Mouse (Mus musculus): ENCODE measurements around the gene Sqstm1. TPM values are rescaled to one million over a fixed set of nuclear protein-coding genes. Genes with fewer than 3 reads are reported as not detected.

Sqstm1 gene
- polyA plus RNA-seq, 1 experiment from 2014 or later = 135 TPM

DNA sequence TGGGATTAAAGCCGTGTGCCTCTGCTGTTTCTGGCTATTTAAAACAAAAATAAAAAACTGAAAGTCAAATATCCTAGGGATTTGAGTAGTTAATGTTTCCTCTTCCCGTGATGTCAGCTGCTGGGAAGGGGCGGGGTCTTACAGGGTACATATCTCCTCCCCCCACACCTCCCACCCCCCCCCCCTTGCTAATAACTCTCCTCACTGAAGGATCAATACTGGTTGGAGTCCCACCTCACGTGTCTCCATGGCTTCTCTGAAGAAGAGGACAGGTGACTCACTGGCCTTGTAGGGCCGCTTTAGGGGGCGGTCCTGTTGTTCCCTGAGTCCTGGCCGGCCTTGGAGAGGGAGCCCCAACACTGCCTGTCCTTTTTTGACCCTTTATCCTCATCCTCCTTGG is 21.9 kb downstream of the Sqstm1 start:
- Histone ChIP-seq H3K4me2 (ENCODE audit: low read depth, low read length) (no peak overlapping the region), H3K9ac (replicated peaks; ENCODE audit: low read length) (no peak overlapping the region), H3K4me3 (ENCODE audit: low read depth, low read length) (no peak overlapping the region), H3K9me3 (replicated peaks; ENCODE audit: control insufficient read depth, low read length) (no peaks in the 10 kb centered on the region), H3K36me3 (replicated peaks; ENCODE audit: control insufficient read depth, insufficient read depth, low read depth, low read length) (no peaks in the 10 kb centered on the region), H3K27me3 (ENCODE audit: control insufficient read depth, insufficient read depth, low read length) (no peaks in the 10 kb centered on the region), H3K27ac (replicated peaks; ENCODE audit: low read depth, low read length) (no peak overlapping the region), H3K4me1 (ENCODE audit: control insufficient read depth, insufficient read depth, low read length) (no peaks in the 10 kb centered on the region)
- no peak for DNase-seq (ENCODE audit: low spot score)
- no peak for ATAC-seq (replicated peaks; ENCODE audit: insufficient number of reproducible peaks, low FRiP score, low TSS enrichment, low read depth)
- 81% methylated on average over 7 of the region's 7 CpGs for WGBS

DNA sequence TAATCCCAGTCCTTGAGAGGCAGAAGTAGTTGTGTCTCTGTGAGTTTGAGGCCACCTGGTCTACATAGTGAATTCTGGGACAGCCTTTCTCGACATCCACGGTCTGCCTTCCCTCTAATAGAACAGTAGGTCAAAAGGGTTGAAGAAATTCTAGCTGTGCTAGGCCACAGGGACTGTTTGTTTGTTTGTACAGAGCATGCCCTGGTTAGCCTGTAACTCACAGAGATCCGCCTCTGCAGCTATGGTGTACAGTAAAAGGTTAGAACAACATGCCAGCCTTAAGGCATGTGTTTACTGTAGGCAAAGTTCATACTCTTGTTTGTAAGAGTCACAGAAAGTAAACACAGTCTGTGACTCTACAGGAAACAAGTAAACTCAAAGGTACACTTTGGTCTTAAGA is 25.8 kb downstream of the Sqstm1 start:
- H3K27ac ChIP-seq (replicated peaks; ENCODE audit: low read depth, low read length) = no peak overlapping the region
- H3K36me3 ChIP-seq (replicated peaks; ENCODE audit: control insufficient read depth, insufficient read depth, low read depth, low read length) = no peaks in the 10 kb centered on the region
- H3K9ac ChIP-seq (replicated peaks; ENCODE audit: low read length) = no peak overlapping the region
- H3K27me3 ChIP-seq (ENCODE audit: control insufficient read depth, insufficient read depth, low read length) = no peaks in the 10 kb centered on the region
- no peak for ATAC-seq (replicated peaks; ENCODE audit: insufficient number of reproducible peaks, low FRiP score, low TSS enrichment, low read depth)
- no peak overlapping the region for H3K4me3 ChIP-seq (ENCODE audit: low read depth, low read length)
- no peaks in the 10 kb centered on the region for H3K9me3 ChIP-seq (replicated peaks; ENCODE audit: control insufficient read depth, low read length)
- H3K4me1 ChIP-seq (ENCODE audit: control insufficient read depth, insufficient read depth, low read length) = no peaks in the 10 kb centered on the region
- 74% methylated on average over 3 of the region's 3 CpGs for WGBS
- H3K4me2 ChIP-seq (ENCODE audit: low read depth, low read length) = no peak overlapping the region
- DNase-seq (ENCODE audit: low spot score) = no peak

DNA sequence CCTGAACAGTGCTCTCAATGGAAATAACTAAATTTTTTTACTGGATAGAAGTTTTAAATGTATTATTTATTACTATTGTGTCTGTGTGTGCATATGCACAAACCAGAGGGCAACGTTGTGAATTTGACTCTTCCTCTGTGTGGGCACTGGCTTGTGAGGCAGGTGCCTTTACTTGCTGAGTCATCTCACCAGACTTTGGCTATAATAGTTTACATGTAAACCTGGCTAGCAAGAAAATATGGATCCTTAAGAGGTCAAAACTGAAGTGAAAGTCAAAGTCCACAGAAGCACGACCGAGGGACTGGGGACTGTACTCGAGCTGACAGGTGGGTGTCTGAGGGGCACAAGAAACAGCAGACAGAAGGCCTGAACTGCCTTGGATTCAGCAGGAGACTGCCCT is 27.9 kb downstream of the Sqstm1 start:
- no peak overlapping the region for H3K4me2 ChIP-seq (ENCODE audit: low read depth, low read length)
- H3K27me3 ChIP-seq (ENCODE audit: control insufficient read depth, insufficient read depth, low read length) = no peaks in the 10 kb centered on the region

DNA sequence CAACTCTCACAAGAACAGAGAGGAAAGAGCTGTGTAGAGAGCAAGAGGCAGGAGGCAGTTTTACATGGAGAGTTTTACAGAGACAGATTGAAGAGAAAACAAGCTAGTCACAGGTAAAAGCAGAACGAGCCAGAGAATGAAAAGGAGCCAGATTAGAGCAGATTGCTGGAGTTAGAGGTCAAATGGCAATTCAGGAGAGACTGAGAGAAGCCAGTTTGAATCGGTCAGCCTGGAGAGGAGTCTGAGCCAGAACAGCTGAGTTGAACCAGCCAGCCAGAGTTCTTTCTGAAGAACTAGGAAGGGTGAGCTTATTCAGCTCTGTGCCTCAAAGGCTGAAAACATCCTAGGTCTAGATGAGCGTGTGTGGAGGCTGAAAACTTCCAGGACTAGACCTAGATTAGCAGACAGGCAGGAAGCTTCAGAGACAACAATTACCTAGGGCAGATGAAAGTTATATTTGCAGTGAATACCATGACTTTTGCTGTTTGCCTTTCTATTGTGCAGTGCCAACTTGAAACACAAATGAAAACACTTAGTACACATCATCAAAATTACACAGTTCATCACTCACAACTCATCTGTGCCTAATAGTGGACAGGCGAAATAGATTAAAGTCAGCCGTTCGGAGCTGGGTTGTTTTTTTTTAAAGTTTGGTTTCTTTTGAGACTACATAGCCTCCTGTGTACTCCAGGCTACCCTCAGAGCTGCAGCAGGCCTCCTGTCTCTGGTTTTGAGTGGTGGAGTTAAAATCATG is 30.0 kb downstream of the Sqstm1 start:
- Histone ChIP-seq H3K9ac (replicated peaks; ENCODE audit: low read length) (no peak overlapping the region), H3K27ac (replicated peaks; ENCODE audit: low read depth, low read length) (no peak overlapping the region), H3K27me3 (ENCODE audit: control insufficient read depth, insufficient read depth, low read length) (no peaks in the 10 kb centered on the region), H3K4me3 (ENCODE audit: low read depth, low read length) (no peak overlapping the region), H3K36me3 (replicated peaks; ENCODE audit: control insufficient read depth, insufficient read depth, low read depth, low read length) (no peaks in the 10 kb centered on the region; the same call in 1 of the 2 replicates), H3K4me1 (ENCODE audit: control insufficient read depth, insufficient read depth, low read length) (no peaks in the 10 kb centered on the region), H3K4me2 (ENCODE audit: low read depth, low read length) (no peak overlapping the region), H3K9me3 (replicated peaks; ENCODE audit: control insufficient read depth, low read length) (no peaks in the 10 kb centered on the region)
- ATAC-seq (replicated peaks; ENCODE audit: insufficient number of reproducible peaks, low FRiP score, low TSS enrichment, low read depth) (no peak), DNase-seq (ENCODE audit: low spot score) (no peak)
- 75% methylated on average over 6 of the region's 6 CpGs for WGBS

More for the DNA sequence above, 27.9 kb downstream of the Sqstm1 start:
- Histone ChIP-seq H3K9me3 (replicated peaks; ENCODE audit: control insufficient read depth, low read length) (no peaks in the 10 kb centered on the region), H3K9ac (replicated peaks; ENCODE audit: low read length) (no peak overlapping the region), H3K27ac (replicated peaks; ENCODE audit: low read depth, low read length) (no peak overlapping the region), H3K4me3 (ENCODE audit: low read depth, low read length) (no peak overlapping the region), H3K4me1 (ENCODE audit: control insufficient read depth, insufficient read depth, low read length) (no peaks in the 10 kb centered on the region), H3K36me3 (replicated peaks; ENCODE audit: control insufficient read depth, insufficient read depth, low read depth, low read length) (no peaks in the 10 kb centered on the region; the same call in 1 of the 2 replicates)
- WGBS = 85% methylated on average over 4 of the region's 4 CpGs
- DNase-seq (ENCODE audit: low spot score) (no peak), ATAC-seq (replicated peaks; ENCODE audit: insufficient number of reproducible peaks, low FRiP score, low TSS enrichment, low read depth) (no peak)

DNA sequence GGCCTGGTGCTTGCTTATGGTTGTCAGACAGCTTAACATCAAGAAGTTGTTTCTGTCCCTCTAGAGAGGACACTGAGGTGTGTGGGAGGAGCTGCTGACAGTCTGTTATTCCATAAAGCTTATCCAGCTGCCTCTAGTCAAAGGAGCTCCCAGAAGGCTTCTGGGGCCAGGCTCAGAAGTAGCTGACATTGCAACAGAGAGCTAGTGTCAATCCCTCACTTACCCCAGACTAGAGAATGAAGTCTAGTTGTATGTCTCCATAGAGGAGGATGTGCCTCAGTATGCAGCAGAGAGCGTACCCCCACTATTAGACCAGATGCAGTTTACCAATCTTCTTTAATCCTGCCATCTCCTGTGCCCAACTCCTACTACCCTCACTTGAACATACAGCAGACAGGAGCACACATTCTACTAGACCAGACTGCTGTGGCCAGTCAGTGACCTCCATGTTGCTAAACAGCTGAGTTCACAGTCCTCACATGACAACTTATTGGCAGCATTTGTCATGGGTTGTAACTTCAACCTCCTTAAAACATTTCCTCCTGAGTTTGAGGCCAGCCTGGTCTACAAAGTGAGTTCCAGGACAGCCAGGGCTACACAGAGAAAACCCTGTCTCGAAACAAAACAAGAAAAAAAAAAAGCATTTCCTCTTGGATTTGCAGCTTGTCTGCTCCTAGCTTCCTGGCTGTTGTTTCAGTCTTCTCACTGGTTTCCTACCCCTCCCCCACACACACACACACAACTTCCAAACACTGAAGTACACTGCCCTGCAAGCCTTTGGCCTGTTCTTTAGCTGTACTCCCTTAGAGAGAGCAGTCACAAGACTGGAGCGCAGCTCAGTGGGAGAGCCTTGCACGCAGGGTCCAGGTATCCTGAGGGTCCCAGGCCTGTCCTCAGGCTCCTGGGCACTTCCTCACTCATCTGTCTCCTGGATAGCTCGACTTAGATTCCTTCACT is 31.8 kb downstream of the Sqstm1 start:
- WGBS = 68% methylated on average over 5 of the region's 5 CpGs
- no peaks in the 10 kb centered on the region; the same call in 1 of the 2 replicates for H3K36me3 ChIP-seq (replicated peaks; ENCODE audit: control insufficient read depth, insufficient read depth, low read depth, low read length)
- H3K9ac ChIP-seq (replicated peaks; ENCODE audit: low read length) = no peak overlapping the region
- H3K4me3 ChIP-seq (ENCODE audit: low read depth, low read length) = no peak overlapping the region
- H3K4me2 ChIP-seq (ENCODE audit: low read depth, low read length) = no peak overlapping the region
- ATAC-seq (replicated peaks; ENCODE audit: insufficient number of reproducible peaks, low FRiP score, low TSS enrichment, low read depth) (no peak), DNase-seq (ENCODE audit: low spot score) (no peak)
- no peaks in the 10 kb centered on the region for H3K4me1 ChIP-seq (ENCODE audit: control insufficient read depth, insufficient read depth, low read length)
- H3K27me3 ChIP-seq (ENCODE audit: control insufficient read depth, insufficient read depth, low read length) = no peaks in the 10 kb centered on the region
- H3K9me3 ChIP-seq (replicated peaks; ENCODE audit: control insufficient read depth, low read length) = no peaks in the 10 kb centered on the region
- no peak overlapping the region for H3K27ac ChIP-seq (replicated peaks; ENCODE audit: low read depth, low read length)

DNA sequence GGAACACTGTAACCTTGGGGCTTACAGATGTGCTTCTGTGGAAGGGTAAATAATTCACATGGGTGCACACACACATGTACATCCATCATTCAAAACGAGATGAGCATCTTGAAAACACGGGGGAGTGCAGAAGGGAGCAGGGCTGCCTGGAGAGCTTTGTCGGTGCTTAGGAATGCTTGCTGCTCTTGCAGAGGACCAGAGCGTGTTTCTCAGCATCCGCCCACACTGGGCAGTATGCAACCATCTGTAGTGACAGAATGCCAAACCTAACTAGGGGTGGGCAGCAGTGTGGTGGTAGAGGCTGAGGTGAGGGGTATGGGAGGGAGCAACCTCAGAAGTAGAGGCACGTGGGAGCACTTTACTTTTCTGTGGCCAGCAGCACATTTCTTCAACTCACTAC is 33.5 kb downstream of the Sqstm1 start:
- ATAC-seq (replicated peaks; ENCODE audit: insufficient number of reproducible peaks, low FRiP score, low TSS enrichment, low read depth) (no peak), DNase-seq (ENCODE audit: low spot score) (no peak)
- H3K36me3 ChIP-seq (replicated peaks; ENCODE audit: control insufficient read depth, insufficient read depth, low read depth, low read length) = no peaks in the 10 kb centered on the region; the same call in 1 of the 2 replicates
- no peak overlapping the region for H3K4me3 ChIP-seq (ENCODE audit: low read depth, low read length)
- no peaks in the 10 kb centered on the region for H3K27me3 ChIP-seq (ENCODE audit: control insufficient read depth, insufficient read depth, low read length)
- 81% methylated on average over 6 of the region's 6 CpGs for WGBS
- no peak overlapping the region for H3K9ac ChIP-seq (replicated peaks; ENCODE audit: low read length)
- H3K4me1 ChIP-seq (ENCODE audit: control insufficient read depth, insufficient read depth, low read length) = no peaks in the 10 kb centered on the region
- H3K27ac ChIP-seq (replicated peaks; ENCODE audit: low read depth, low read length) = no peak overlapping the region
- no peaks in the 10 kb centered on the region for H3K9me3 ChIP-seq (replicated peaks; ENCODE audit: control insufficient read depth, low read length)
- H3K4me2 ChIP-seq (ENCODE audit: low read depth, low read length) = no peak overlapping the region

DNA sequence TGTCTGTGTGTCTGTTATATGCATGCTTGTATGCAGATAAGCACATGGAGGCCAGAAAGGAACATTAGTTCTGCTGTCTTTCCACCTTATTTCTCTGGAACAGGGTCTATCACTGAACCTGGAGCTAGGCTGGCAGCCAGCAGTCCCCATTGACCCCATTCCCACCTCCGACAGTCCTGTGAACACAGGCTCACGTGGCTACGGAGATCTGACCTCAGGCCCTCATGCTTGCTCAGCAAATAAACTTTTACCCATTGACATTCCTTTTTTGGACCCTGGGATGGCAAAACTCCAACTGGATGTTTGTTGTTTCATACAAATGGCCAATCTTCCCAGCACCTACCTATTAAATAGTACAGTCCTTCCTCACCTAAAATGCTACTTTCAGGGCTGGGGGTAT is 34.3 kb downstream of the Sqstm1 start:
- 80% methylated on average over 3 of the region's 3 CpGs for WGBS
- H3K36me3 ChIP-seq (replicated peaks; ENCODE audit: control insufficient read depth, insufficient read depth, low read depth, low read length) = no peaks in the 10 kb centered on the region; the same call in none of the 2 replicates

More for the DNA sequence above, 34.3 kb downstream of the Sqstm1 start:
- Histone ChIP-seq H3K4me1 (ENCODE audit: control insufficient read depth, insufficient read depth, low read length) (no peaks in the 10 kb centered on the region), H3K9me3 (replicated peaks; ENCODE audit: control insufficient read depth, low read length) (no peaks in the 10 kb centered on the region), H3K9ac (replicated peaks; ENCODE audit: low read length) (no peak overlapping the region), H3K27me3 (ENCODE audit: control insufficient read depth, insufficient read depth, low read length) (no peaks in the 10 kb centered on the region), H3K27ac (replicated peaks; ENCODE audit: low read depth, low read length) (no peak overlapping the region), H3K4me2 (ENCODE audit: low read depth, low read length) (no peak overlapping the region), H3K4me3 (ENCODE audit: low read depth, low read length) (no peak overlapping the region)
- ATAC-seq (replicated peaks; ENCODE audit: insufficient number of reproducible peaks, low FRiP score, low TSS enrichment, low read depth) = no peak
- no peak for DNase-seq (ENCODE audit: low spot score)

All from embryonic facial prominence, embryonic 11.5 days (tissue).